Comparison of ENCODE assay signal across 8 mouse cellular contexts in the genomic region with DNA sequence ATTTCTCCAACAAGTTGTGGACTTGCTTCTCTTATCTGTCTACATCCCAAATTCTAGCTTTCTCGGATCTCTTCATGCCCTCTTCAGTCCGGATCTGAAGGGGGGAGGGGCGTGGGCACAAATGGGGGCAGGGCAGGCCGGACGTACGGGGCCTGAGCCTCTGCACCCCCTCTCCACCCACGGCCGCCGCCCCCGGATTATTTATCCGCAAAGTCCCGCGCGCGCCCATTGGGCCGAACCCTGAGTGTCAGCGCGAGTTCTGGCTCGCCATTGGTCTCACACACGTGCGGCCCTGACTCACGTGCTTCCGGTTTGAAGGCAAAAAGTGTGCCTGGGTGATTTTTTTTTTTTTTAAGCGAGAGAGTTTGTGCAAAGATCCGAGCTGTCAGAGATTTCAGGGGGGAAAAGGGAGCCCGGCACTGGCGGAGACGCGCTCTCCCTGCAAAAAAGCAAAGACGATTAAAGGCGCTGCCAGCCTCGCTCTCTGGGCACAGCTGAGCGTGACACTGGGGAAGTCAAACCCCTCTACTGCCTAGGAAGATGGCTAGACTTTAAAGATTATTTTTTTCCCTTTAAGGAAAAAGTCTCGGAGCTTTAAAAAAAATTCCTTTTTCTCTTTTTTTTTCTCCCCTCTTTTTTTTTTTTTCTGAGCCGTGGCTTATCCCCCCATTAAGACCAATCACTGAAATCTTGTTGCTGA. TPM values are rescaled to one million over a fixed set of nuclear protein-coding genes. Genes with fewer than 3 reads are reported as not detected.
DNase-seq lines count a peak whose midpoint lies in the region; ATAC-seq lines count a peak whose summit lies in the region.

A gene (plus strand): TSS at position 388 of the 700 bp plus-strand sequence.

- peak within 1 kb of the TSS; percentile 46 for H3K4me3 ChIP-seq in kidney, embryonic 15.5 days (replicated peaks)
- H3K4me3 ChIP-seq in limb, embryonic 10.5 days = peak within 1 kb of the TSS; percentile 54
- peak within 1 kb of the TSS; percentile 41 for H3K4me3 ChIP-seq in neural tube, embryonic 15.5 days (replicated peaks)

- H3K4me2 ChIP-seq in kidney, embryonic 15.5 days = peak within 1 kb of the TSS; percentile 88
- H3K4me2 ChIP-seq in neural tube, embryonic 15.5 days = peak within 1 kb of the TSS; percentile 65

- ATAC-seq in kidney, embryonic 15.5 days (replicated peaks; ENCODE audit: low FRiP score) = no peak
- no peak for ATAC-seq in neural tube, embryonic 15.5 days (ENCODE audit: low FRiP score)
- ATAC-seq in erythroblast, adult 5-6 weeks (replicated peaks; ENCODE audit: low FRiP score, poor library complexity, severe bottlenecking) = no peak

- peak within 1 kb of the TSS; percentile 35; the same call in 1 of the 2 replicates for H3K9ac ChIP-seq in kidney, embryonic 15.5 days
- H3K9ac ChIP-seq in neural tube, embryonic 15.5 days (replicated peaks) = peak within 1 kb of the TSS; percentile 37

- peaks cover 33% of the 10 kb centered on the region for H3K4me1 ChIP-seq in kidney, embryonic 15.5 days
- peaks cover 37% of the 10 kb centered on the region for H3K4me1 ChIP-seq in limb, embryonic 10.5 days
- H3K4me1 ChIP-seq in neural tube, embryonic 15.5 days = peaks cover 23% of the 10 kb centered on the region

- no peak within 1 kb of the TSS for H3K27ac ChIP-seq in kidney, embryonic 15.5 days
- peak within 1 kb of the TSS; percentile 73 for H3K27ac ChIP-seq in limb, embryonic 10.5 days
- peak within 1 kb of the TSS; percentile 6 for H3K27ac ChIP-seq in neural tube, embryonic 15.5 days (replicated peaks)

- no peaks in the 10 kb centered on the region for H3K36me3 ChIP-seq in kidney, embryonic 15.5 days
- H3K36me3 ChIP-seq in limb, embryonic 10.5 days = no peaks in the 10 kb centered on the region
- no peaks in the 10 kb centered on the region for H3K36me3 ChIP-seq in neural tube, embryonic 15.5 days

- under 1% methylated on average over 35 of the region's 35 CpGs for WGBS in kidney, embryonic 15.5 days
- WGBS in limb, embryonic 10.5 days = under 1% methylated on average over 35 of the region's 35 CpGs
- WGBS in neural tube, embryonic 15.5 days = under 1% methylated on average over 35 of the region's 35 CpGs

- H3K9me3 ChIP-seq in kidney, embryonic 15.5 days (replicated peaks) = no peaks in the 10 kb centered on the region
- no peaks in the 10 kb centered on the region for H3K9me3 ChIP-seq in limb, embryonic 10.5 days (replicated peaks)
- H3K9me3 ChIP-seq in neural tube, embryonic 15.5 days (replicated peaks) = no peaks in the 10 kb centered on the region

- DNase-seq in kidney, adult 8-10 months = no peak
- peak; percentile 78 for DNase-seq in cerebellum, adult 11-12 months
- peak; percentile 67 for DNase-seq in forelimb bud, embryonic 11.5 days (ENCODE audit: low read depth, low spot score)
- peak; percentile 84 for DNase-seq in limb, embryonic 10.5 days (ENCODE audit: low spot score)
- DNase-seq in thymus, postnatal 0 days (ENCODE audit: low spot score) = no peak

- peaks cover 99% of the 10 kb centered on the region for H3K27me3 ChIP-seq in kidney, embryonic 15.5 days
- H3K27me3 ChIP-seq in limb, embryonic 10.5 days (ENCODE audit: low read depth, poor library complexity, severe bottlenecking) = peaks cover 100% of the 10 kb centered on the region
- peaks cover 81% of the 10 kb centered on the region for H3K27me3 ChIP-seq in neural tube, embryonic 15.5 days (replicated peaks)

RNA-seq across cellular contexts. Expression of the gene that starts here (rescaled TPM):
- polyA plus RNA-seq in kidney, embryonic 15.5 days (2015; fragmentation: Nextera tagmentation; extraction: Ambion mirVana) = 0.05 and 0.10 TPM in 2 replicates
- polyA plus RNA-seq in limb, embryonic 10.5 days (2016; fragmentation: Nextera tagmentation; extraction: Ambion mirVana) = 0.91 and 1.0 TPM in 2 replicates
- 1.0 and 1.2 TPM in 2 replicates for polyA plus RNA-seq in neural tube, embryonic 15.5 days (2015; fragmentation: Nextera tagmentation; extraction: Ambion mirVana)
- polyA plus RNA-seq in thymus, postnatal 0 days (2015; fragmentation: Nextera tagmentation; extraction: Ambion mirVana) = 0.05 TPM in 1 of 2 replicates, not detected in the other
- not detected in 2 replicates for total RNA-seq in erythroblast, adult 5-6 weeks (2015; ENCODE audit: low replicate concordance)
- total RNA-seq in erythroblast, adult 5-6 weeks (2017; ENCODE audit: low replicate concordance) = not detected in 2 replicates

Comparison
In these comparisons a context has a peak if more than half of its experiments do, and no peak if none do; other contexts are left out.
1. DNase-seq: peak in cerebellum, adult 11-12 months (single experiment), forelimb bud, embryonic 11.5 days (single experiment) and limb, embryonic 10.5 days (single experiment); none in kidney, adult 8-10 months (0 of 2) and thymus, postnatal 0 days (single experiment).
2. Peak in every context shown above with its lines, with median percentiles within 50 percentile points of each other: H3K4me3 ChIP-seq.